Mouse (Mus musculus): ENCODE results near the gene Lmln.
"Not testable (repeated sequence)": the region's sequence is repeated elsewhere in the genome, so short reads cannot be mapped to it uniquely, and the experiment has no call there.

Gene Lmln

DNA sequence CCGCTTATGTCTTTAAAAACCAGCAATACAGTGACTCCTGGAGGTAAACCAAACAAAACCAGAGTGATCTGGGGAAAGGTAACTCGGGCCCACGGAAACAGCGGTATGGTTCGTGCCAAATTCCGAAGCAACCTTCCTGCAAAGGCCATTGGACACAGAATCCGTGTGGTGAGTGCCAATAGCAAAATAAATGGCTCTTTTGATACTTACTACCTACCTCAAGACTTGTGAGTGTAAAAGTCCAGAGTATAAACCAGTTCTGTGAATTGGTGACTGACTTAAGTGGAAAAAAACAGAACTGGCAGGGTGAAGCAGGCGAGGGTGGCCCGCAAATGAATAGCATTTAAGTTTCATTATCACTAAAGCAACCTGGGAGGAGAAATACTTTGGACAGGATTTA is 3.7 kb upstream of the Lmln start:
- DNase-seq = not testable (repeated sequence)

DNA sequence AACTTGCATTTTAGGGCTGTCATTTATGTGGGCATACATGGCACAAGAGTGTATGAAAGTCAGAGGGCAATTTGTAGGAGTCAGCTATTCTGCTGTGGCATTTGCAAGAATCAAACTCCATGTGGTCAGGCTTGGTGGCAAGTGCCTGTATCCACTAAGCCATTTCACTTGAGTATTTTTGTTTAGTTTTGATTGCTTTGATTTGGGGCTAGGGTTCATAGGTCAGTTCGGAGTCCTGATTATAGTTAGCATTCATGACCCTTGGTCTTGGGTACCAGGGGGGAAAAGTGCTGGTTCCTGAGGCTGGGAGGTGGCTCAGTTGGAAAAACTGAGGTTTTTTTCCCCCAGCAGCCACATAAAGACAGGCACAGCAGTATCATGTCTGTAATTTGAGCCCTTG is 2.9 kb upstream of the Lmln start:
- DNase-seq = no peak

DNA sequence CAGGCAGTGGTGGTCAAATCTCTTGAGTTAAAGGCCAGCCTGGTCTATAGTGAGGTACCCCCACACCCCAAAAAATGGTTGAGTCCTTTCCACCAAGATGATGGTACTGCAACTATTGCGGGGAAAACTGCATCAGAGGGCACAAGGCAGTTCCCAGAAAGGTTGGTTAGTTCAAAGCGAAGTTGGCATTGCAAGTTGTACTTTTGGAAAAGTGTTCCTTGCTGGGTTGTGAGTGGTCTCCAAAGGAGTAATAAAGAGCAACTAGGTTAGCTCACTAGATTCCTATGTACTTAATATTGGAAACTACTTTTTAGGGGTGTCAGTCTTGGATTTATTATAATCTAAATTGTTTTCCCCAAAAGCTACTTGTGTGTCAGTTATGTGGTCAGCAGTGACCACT is 1.4 kb upstream of the Lmln start:
- no peak for DNase-seq

DNA sequence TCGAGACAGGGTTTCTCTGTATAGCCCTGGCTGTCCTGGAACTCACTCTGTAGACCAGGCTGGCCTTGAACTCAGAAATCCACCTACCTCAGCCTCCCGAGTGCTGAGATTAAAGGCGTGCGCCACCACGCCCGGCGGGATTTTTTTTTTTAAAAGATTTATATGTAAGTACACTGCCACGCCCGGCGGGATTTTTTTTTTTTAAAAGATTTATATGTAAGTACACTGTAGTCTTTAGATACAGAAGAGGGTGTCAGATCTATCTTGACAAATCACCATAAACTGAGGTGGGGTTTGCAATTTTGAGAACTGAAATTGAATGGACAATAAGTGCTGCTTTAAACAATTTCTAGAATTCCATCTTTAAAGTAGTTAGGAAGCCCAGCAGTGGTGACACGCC is 921 bp upstream of the Lmln start:
- no peak for DNase-seq

DNA sequence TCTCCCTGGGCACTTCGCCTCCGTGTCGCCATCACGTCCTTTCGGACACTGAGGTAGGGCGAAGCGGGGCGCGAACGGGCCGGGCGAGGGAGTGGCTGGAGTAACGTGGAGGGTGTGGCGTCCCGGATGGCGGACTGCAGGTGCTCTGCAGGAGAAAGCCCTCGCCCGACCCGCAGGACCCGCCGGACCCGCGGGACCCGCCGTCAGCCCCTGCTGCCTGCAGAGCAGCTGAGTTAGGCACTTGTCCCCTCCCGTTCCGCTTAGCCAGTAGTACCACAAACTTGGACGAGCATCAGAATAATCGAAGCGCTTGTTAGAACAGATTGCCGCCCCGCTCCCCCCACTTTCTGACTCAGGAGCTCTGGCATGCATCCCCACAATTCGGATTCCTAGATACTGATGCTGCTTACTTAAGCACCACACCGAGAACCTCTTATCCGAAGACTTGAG is 386 bp downstream of the Lmln start:
- peak; percentile 55 for DNase-seq

DNA sequence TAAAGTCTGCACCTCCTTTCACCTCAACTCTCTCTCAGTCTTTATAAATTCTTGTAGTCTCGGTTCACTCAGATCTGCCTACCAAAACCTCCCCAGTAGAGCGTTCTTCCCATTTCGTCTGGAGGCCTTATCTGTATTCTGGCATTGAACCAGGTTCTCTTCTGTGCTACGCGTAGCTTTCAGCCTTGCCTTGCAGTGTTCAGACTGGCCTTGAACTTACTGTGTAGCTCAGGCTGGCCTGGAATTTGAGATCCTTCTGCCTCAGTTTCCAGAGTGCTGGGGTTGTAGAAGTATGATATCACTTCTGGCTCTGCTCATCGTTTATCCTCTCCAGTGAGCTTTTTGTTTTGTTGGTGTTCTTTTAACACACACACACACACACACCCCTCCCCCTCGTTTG is 946 bp downstream of the Lmln start:
- no peak for DNase-seq

DNA sequence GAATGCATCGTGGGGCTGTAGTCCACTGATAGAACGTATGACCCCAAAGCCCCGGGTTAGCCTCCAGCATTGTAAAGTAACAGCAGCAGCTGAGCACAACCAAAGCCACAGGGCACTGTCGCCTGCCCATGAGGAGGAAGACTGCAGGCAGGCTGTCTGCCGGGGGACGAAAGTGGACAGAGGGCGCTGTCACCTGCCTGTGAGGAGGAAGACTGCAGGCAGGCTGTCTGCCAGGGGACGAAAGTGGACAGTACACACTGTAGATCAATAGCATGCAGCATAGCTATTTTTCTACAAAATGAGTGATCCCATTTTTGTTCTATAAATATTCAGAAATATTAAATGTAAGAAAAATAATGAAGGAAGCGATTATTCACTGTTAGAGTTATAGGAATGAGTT is 2.3 kb downstream of the Lmln start:
- DNase-seq = no peak

DNA sequence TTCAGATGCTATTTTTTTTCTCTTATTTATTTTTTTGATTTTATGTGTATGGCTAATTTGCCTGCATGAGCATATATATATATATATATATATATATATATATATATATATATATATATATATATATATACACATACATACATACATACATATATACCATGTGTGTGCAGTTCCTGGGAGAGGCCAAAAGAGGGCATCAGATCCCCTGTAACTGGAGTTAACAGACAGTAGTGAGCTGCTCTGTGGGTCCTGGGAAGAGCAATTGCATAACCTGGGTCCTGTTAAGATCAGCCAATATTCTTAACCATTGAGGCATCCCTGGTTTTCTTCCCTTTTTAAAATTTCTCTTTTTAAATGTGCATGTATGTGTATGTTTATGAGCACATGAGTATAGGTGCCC is 8.6 kb downstream of the Lmln start:
- no peak for DNase-seq

DNA sequence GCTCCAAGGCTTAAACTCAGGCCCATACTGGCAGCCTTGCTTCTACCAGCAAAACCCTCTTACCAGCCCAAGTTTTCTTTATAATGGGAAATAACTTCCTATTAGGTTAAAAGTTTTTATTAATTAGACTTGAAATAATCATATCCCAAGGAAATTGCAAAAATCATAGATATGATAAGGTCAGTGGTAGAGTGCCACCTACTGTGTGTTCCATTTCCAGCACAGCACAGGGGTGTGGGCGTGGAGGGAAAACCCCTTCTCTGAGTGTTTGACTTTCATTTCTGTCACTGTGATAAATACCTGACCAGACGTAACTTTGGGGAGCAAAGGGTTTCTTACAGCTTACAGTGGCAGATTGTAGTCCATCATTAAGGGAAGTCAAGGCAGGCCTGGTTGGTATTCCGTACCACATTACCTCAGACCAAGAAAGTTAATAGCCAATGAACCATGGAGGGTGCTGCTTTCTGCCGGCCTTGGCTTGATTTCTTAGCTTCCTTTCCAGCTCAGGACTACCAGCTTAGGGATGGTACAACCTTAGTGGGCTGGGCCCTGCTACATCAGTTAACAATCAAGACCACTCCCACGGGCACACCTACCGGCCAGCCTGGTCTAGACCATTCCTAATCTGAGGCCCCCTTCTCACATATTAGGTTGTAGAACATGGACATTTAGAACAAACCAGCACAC is 10.7 kb downstream of the Lmln start:
- peak; percentile 34 for DNase-seq

DNA sequence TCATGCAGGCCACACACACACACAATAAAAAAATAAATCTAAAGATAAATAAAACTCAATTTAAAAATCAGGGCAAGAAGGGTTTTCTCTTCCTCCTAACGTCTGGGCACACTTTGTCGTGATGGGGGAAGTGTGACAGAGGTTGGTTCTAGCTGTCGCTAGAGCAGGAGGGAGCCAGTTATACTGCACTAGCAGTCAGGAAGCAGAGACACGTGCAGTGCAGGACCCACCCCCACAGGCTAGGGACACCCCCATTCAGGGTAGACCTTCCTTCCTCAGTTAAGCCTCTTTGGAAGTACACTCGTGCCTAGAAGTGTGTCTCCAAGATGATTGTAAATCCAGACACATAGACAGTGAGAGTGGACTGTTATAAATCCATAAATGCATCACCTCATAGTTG is 12.6 kb downstream of the Lmln start:
- no peak for DNase-seq

DNA sequence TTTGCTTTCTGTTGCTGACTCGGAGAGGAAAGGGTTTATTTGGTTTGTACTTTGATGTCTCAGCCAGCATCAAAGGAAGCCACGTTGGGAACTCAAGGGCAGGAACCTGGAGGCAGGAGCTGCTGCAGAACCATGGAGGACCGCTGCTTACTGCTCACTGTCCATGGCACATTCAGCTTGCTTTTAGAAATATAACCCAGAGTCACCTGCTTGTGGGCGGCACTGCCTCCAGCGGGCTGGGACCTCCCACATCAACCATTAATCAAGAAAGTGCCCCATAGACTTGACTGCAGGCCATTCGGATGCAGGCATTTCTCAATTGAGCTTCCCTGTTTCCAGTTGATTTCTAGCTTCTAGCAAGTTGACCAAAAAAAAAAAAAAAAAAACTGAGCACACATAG is 13.8 kb downstream of the Lmln start:
- no peak for DNase-seq

DNA sequence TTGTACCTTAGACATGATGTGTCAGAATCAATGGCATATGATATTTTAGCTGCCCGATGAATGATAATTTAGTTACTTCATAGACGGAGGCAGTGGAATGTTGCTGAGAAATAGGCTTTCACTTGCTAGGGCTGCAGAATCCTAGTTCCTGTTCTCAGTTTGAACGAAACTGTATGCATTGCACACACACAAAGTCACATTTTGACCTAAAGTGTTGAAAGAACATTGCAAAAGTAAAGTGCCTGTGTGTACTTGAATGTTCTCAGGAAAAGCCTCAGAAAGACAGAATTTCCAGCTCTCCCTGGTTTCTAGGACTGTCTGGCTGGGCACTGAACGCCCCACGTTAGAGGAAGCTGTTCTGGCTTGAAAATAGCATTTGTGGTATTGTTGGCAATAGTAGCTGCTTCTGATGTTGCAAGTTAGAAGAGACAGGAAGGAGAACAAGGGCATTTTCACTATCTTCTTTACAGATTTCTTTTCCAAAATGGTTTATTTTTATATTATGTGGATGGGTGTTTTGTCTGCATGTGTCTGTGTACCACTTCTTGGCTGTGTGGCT is 14.8 kb downstream of the Lmln start:
- no peak for DNase-seq

DNA sequence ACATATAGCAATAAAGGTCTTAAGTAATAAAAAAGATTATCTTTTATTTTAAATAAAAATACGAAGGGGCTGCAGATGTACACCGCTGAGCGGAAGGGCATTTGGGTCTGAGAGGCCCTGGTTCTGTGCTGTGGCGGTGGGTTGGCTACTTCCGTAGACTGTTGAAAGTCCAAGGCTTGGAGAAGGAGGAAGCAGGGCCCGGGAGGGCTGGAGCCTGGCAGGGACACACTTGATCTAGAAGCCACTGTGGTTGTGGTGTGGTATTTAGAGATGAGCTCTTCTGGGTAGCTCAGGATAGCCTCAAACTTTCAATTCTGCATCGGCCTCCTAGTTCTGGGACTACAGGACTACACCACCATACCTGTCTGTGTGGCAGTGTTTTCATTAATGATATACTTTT is 17.7 kb downstream of the Lmln start:
- no peak for DNase-seq

DNA sequence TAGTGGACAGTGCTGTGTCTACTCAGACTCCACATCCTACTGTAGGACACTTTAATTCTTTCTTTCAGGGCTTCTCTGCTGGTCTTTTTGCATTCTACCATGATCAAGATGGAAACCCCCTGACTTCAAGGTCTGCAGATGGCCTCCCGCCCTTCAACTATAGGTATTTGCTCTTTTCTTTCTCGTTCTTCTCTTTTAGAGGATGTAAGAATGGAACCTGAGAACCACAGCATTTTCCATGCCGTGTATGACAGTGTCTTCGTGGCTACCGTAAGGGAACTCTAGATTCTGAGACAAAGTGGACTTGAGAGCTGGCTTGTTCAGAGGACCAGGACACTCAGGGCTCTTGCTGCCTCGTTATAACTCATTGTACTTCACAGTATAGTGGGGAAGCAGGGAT is 20.6 kb downstream of the Lmln start:
- no peak for DNase-seq

DNA sequence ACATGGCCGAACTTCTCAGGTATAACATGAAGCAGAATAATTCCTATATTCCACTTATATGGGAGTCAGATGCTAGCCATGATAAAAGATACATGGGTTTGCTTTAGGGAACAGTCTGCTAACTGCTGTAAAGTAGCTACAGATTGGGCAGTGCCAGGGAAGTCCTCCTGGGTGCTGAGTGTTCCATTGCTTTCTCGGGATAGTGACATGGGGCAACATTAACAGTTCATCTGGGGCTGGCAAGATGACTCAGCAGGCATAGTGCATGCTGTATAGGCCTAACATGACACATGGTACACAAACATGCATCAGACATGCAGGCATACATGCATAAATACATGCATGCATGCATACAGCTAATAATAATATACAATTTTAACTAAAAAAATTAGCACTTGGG is 21.7 kb downstream of the Lmln start:
- DNase-seq = no peak

DNA sequence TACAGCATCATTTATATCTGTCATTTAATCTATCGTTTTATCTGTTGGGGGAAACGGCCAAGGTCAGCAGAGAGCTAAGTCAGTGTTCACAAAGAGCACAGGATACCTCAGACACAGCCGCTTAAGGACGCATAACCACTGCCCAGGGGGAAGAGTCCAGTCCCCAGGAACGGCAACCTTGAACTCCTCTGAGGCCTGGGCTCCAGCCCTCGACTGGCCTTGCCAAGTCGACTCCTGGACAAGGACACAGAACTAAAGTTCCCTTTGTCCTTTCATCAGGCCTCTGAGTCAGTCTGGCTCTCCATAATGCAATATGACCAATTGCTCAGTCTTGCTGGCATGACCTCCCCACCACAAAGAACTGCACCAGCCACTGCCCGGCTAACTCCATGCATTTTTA is 23.3 kb downstream of the Lmln start:
- DNase-seq = no peak

DNA sequence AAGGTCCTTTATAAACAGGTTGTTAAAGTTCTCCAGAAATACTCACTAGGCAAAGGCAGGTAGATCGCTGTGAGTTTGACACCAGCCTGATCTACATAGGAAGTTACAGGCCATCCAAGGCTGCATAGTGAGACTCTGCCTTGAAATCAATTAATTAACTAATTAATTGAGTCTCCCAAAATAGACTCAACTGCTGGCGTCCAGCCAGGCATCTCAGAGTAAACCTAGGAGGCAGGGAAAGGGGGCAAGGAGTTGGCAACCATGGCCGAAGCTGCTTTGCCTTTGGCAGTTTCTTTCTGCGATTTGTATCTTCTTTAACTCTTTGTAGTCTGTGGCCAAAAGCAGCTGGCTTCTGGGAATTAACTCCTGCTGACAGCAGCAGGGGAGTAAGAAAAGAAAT is 51.4 kb downstream of the Lmln start:
- no peak for DNase-seq

DNA sequence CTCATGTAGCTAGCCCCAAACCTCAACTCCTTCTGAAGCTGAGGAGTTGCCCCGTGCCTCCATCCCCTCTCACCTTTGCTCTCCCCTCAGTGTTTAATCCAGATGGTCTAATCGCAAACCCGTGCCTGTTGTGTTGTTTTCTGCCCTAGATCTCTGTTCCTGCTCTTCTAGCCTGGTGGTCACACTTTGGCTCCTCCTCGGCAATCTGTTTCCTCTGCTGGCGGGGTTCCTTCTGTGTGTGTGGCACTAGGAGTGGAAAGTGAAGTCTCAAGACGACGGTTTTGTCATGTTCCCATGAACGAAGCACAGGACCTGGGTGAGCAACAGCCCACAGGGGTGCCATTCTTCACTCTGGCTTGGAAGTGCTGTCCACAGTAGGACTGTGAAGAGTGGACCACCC is 61.1 kb downstream of the Lmln start:
- no peak for DNase-seq

DNA sequence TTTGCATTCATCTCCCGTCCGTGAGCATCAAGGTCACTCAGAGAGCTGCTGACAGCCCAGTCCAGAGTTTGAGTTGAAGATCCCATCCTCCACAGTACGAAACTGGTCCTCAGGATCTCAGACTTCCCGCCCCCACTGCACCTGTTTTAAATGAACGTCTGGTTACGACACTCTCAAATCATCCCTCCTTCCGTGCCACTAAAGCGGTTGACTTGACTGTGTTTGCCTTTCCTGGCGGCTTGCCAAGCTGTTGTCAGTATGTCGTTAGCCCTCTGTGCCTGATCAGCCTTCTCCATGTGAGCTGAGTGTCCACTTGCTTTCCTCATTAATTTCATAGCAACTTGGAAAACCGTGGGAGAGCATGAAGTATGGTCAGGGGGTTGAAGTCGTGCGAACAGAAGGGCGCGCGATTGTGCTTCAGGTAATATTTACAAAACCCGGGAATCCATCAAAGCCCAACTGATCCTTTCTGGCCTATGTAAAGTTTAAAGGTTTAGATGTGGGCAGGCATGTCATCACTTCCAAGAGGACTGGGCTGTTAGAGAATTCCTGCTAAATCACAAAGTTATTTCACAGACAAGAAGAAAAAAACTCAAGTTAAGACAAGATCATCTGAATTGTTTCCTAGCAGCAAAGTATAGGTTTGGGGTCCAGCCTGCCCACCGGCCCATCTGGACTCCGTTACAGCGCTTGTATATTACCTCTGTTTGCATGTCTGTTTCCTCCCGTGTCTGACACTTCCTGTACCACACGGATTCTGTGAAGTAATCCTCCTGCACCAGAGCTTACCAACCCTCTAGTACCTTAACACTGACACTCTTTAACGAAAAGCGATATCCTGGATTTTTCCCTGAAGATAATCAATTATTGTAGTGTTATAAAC is 61.9 kb downstream of the Lmln start:
- DNase-seq = no peak

DNA sequence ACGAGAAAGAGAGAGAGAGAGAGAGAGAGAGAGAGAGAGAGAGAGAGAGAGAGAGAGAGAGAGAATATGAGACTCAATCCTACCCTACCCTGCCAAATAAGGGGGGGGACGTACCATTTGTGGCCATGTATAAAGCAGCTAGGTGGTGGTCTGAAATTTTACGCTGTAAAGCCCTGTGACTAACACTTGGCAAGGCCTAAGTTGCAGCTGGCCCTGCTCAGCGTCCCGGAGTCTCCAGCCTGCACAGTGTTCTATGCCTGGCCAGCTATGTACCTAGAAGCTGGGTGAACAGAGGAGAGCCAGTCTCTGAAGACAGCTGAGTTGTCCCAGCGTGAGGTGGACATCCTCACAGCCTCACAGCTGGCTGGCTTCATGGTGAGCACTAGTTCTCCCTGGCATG is 64.7 kb downstream of the Lmln start:
- no peak for DNase-seq

DNA sequence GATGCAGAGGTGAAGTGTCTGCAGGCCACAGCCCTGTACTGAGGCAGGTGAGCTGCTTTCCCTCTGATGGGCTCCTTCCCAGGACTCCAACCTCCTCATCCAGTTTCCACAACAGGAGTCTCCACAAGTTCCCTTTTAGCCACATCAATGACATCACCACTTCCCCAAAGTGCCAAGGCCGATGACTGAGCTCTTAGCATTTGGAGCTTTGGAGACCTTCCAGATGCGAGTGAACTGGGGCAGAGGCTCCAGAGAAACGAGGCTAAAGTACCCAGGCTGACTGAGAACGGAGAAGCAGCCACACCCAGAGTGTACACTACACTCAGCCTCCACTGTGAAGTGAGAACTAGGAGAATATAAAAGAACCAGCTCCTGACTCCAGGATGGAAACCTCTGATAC is 68.4 kb downstream of the Lmln start:
- DNase-seq = no peak

DNA sequence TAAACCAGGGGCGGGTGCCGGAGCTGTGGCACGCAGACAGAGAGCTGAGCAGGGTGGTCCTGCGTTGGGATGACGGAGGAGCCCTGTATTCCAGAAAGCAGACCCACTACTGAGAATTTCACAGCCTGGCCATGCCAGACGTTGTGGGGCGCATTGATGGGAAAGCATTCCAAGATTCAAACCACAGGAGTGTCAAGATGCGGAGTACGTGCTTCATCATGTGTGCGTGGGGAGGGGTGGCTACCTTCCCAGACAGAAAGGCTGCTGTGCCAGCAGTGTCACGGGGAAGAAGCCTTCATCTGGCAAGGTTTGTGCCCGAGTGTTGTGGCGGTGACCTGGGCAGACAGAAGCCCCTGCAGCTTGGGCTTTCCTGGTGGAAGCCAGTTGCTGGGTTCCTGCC is 70.9 kb downstream of the Lmln start:
- DNase-seq = no peak

DNA sequence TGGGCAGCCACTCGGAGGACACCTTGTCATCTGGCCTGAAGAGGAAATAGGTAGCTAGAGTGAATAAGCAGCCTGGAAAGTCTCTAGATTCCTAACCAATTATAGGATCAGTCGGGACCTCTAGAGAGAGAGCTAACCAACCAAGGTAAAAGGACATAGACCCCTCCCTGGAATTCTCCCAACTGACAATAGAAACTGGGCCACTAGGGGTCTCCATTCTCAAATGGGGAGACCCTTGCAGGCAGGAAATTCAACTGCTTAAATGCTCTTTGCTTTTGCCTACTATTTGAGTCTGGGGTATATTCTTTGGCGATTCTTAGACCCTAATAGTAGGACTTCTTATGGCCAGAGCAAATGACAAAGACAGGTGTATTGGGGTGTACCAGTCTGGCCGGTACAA is 72.8 kb downstream of the Lmln start:
- DNase-seq = peak; percentile 28

DNA sequence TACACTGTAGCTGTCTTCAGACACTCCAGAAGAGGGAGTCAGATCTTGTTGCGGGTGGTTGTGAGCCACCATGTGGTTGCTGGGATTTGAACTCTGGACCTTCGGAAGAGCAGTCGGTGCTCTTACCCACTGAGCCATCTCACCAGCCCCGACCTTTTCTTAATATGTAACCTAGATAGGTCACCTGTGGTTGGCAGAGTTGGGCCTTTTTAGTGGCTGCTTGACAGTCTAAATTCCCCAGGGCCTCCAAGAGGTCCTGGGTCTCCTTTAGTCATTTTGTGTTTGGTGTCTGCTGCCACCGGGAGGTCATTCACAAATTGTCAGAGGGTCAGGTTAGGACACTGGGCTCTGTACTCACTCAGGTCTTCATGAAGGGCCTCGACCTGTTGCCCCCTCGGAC is 76.7 kb downstream of the Lmln start:
- DNase-seq = not testable (repeated sequence)

Measured in thymus, postnatal 4 days (tissue).